Mouse (Mus musculus) right cerebral cortex, postnatal 36 days (tissue): ENCODE results near the gene Atf7ip.
"Not testable (repeated sequence)": the region's sequence is repeated elsewhere in the genome, so short reads cannot be mapped to it uniquely, and the experiment has no call there.

Source experiments
- DNase-seq, 2 experiments: peaks; one replicate each; pipeline ENCODE4 v3.0.0; 2022; ENCODE audit warnings: low spot score in 2 of 2, mixed read lengths in 1 of 2

The Atf7ip gene

DNA sequence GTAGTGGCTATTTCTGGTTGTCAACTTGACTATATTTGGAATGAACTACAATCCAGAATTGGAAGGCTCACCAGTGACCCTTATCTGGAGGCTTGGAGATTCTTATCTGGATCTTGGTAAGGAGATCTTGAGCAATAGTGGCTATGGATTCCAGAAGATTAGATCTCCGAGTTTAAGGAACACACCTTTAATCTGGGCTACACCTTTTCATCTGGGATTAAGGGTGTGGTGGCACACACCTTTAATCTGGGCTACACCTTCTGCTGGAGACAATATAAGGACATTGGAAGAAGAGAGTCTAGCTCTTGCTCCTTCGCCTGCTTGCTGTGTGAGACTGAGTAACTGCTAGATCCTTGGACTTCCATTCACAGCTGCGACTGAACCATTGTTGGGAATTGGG lies at the start of gene Atf7ip:
Gene Atf7ip, plus strand, starts transcription at position 301 of the 400 bp plus-strand sequence.
- not testable (repeated sequence) for DNase-seq

DNA sequence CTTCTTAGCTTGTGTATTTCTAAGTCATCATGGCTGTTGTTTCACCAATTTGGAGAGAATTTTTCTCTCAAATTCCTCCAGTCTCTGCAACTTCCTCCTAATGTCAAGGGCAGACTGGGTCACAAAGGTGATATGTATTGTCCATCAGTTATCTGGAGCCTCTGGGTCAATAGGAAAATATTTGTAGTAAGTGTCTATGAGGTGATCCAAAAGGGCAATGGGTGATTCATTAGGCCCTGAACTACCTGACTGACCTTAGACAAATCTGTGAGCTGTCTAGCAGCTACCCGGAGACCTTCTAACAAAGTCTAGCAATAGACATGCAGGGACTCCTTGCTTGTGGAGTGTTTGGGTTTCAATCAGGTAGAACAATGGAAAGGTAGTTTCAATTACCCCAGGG lies 49.7 kb upstream of the Atf7ip start:
- DNase-seq, result no peak

- no peak for DNase-seq
These were observed 46.8 kb upstream of the Atf7ip start for GRCm38 (mm10) chr6:136459156-136459555.

GRCm38 (mm10) chr6:136463491-136463890 lies 42.5 kb upstream of the Atf7ip start:
- DNase-seq, result no peak

DNA sequence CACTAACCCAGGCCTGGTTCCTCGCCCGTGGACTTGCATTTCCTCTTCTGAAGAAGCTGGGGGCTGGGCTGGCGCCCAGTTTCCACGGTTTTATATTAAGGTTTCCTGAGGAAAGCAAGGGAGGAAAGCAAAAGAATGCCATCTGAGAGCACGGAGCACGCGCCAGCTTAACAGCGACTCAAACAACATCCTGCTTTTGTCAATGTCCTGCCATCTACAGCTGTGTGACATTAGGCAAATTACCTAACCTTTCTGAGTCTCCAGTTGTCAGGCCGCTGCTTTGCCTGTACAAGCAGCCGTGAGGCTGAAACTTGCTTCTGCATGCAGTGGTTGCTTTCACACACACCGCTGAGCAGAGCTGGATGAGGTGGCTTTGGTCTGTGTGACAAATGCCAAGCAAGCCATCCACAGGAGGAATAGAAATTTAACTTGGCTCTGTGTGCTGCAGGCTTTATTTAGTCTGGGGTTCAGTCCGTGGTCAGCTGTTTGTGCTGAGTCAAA lies 41.8 kb upstream of the Atf7ip start:
- DNase-seq, result no peak

- no peak for DNase-seq
These were observed 40.9 kb upstream of the Atf7ip start for GRCm38 (mm10) chr6:136465021-136465420.

GRCm38 (mm10) chr6:136465959-136466381 lies 40.0 kb upstream of the Atf7ip start:
- DNase-seq, result peak; percentile 38 to 45

DNA sequence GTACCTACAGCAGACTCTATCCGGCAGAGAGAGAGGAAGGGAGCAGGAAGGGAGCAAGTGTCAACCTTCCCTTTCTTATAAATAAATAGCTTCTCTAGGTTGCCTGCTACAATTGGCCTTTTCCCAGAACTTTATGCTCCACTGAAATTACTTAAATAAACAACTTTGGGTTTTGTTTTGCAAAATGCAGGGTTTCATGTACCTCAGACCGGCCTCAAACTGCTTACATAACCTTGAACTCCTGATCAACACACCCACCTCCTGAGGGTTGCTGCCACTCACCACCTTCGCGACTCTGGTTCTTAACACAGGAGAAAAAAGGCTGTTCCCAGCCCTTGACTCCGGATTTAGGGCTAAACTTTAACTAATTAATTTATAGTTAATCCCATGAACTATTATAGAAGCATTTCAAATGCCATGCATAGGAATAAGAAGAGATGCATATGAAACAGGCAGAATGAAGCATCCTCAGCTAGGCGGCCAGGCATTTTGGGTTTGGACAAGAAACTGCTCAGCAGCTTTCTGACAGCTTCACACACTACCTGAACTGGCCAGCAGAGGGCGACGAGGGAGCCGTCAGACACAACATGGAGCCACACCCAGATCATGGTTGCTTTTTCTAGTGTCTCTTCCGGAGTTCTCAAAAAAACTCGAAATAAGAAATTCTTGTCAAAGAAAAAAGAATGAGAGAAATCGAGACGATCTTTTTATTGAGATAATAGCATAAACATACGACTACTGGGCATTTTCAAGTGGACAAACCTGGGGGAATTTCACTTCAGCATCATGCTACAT lies 38.8 kb upstream of the Atf7ip start:
- DNase-seq, result peak; percentile 71 to 75

GRCm38 (mm10) chr6:136467837-136468236 lies 38.1 kb upstream of the Atf7ip start:
- no peak for DNase-seq

DNA sequence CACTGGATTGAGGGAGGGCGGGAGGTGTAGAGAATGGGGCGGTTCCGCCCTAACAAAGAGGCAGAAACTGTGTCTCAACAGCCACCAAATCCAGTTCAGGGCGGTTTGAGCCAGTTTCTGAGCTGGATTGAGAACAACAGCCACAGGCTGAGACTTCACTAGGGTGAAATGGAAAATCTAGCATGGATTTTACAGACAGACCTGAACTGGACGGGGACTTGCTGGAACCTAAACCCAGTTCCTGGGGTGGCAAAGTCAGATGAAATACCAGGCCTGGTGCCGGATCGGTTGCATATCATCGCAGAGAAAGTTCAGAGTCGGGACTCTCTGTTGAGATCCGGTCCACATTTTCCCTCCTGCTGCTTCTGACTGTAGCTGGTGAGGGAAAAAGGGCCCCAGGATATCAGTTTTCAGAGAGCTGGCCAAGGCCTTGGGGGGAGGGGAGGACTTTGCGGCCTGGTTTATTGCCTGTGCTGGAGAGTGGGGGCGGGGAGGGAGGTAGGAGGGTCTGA lies 37.5 kb upstream of the Atf7ip start:
- DNase-seq, result peak; percentile 79 to 88

- DNase-seq, result no peak
These were observed 36.8 kb upstream of the Atf7ip start for GRCm38 (mm10) chr6:136468974-136469792.

GRCm38 (mm10) chr6:136469807-136470206 lies 36.2 kb upstream of the Atf7ip start:
- no peak for DNase-seq

GRCm38 (mm10) chr6:136470321-136471230 lies 35.4 kb upstream of the Atf7ip start:
- DNase-seq, result peak; percentile 73 to 75

DNA sequence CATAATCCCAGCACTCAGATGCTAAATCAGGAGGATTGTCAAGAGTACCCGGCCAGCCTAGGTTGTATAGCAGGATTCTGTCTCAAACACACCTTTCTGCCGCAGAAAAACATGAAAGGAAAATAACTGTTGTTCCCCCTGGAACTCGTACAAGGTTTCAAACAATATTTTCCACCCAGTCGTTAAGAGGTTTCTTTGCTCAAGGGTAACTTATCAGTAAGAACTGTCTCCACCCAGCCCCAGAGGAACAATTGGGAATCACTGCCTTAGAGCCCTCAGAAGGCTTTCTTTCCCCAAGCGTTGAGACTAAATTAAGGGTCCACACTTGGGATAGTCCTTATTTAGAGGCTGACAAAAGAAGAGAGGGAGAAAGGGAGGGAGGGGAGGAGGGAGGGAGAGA lies 34.4 kb upstream of the Atf7ip start:
- DNase-seq, result no peak

DNA sequence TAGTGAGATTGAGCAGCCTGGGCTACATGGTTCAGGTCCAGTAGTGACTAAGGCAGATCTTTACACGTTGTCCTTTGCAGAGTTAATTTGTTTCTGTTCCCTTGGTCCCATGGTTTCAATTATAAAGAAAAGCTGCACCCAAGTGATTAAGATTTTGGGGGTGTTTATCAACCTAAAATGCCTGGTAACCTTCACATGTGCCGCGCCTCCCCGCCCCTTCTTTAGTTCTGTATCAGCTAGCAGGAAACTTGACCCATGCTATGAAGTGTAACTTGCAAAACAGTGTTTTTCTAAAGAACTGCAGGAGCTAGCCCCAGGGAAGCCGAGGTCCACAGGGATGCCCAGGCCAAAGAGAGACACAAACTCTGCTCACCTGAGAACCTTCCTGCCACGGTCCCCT lies 33.2 kb upstream of the Atf7ip start:
- no peak for DNase-seq

GRCm38 (mm10) chr6:136473472-136474129 lies 32.4 kb upstream of the Atf7ip start:
- no peak for DNase-seq

- no peak for DNase-seq
These were observed 30.7 kb upstream of the Atf7ip start for GRCm38 (mm10) chr6:136475171-136475860.

DNA sequence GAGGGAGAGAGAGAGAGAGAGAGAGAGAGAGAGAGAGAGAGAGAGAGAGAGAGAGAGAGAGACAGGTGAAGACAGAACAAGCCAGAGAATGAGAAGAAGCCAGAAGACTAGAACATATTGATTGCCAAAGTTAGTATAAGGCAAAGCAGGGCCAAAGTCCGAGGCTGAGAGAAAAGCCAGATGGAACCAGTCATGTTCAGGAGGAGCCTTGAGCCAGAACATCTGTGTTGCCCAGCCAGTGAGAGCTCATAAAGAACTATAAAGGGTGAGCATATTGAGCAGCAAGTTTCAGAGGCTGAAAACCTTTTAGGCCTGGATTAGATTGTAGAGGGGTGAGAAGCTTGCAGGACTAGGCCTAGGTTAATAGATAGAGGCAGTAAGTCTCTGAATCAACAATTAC lies 28.1 kb upstream of the Atf7ip start:
- no peak for DNase-seq

DNA sequence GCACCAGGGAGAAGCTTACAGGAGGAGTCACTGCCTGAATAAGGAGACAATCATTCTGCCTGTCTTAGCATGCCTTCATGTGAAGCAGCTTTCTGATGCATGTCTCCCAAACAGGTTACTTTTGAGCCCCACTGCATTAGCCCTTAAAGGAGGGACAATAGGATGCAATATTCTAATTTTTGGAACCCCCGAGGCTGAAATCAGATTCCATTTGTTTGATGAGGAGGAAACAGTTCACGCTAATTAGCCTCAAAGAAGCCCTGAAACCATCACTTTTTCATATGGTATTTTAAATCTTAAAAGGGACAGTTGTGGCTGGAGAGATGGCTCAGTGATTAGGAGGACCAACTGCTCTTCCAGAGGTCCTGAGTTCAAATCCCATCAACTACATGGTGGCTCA lies 22.4 kb upstream of the Atf7ip start:
- no peak for DNase-seq

DNA sequence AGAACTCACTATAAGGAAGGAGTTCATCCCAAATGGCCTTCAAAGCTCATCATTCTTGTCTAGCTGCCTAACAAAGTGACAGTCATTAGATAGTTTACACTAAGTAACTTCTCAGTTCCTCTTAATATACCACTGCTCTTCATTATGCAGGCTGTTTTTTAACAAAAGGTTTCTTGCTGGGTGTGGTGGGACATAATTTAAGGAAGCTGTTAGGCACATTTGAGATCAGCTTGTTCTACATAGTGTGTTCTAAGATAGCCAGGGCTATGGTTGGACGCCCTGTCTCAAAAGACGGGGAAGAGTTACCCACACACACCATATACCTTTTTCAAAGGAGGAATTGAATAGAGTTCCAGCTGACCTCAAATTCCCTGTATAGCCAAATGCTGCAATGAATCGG lies 21.9 kb upstream of the Atf7ip start:
- no peak for DNase-seq
